Mouse (Mus musculus): ENCODE data around the gene Hoxb5. TPM values are rescaled to one million over a fixed set of nuclear protein-coding genes. Genes with fewer than 3 reads are reported as not detected.

Gene Hoxb5
- total RNA-seq, 2 experiments from 2014 or later: not detected

- intact Hi-C loops (cut with DNase I): loop anchor here (10.0 kb wide), 1 partner anchor 339 kb away; the partner anchor contains the start of gene Igf2bp1
- DNase-seq (ENCODE audit: low spot score in 2 of 2): no peak
These were observed 41.1 kb downstream of the Hoxb5 start for GRCm38 (mm10) chr11:96344061-96344877.

DNA sequence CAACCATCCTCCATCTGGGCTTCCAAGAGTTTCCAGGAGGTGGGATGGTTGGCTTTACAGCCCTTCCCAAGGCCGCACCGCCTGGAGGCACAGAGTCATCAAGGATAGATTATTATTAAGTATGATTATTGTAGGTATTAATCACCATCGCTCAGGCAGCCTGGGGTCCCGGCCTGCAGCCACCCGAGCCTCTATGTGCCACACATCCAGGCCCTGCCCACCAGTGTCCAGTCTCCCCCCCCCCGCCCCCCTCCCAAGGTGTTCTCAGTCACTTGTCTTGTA, 41.7 kb downstream of the Hoxb5 start:
- intact Hi-C loops (cut with DNase I): loop anchor here (10.0 kb wide), 1 partner anchor 340 kb away; the partner anchor contains the start of gene Igf2bp1
- no peak for DNase-seq (ENCODE audit: low spot score in 2 of 2)

DNA sequence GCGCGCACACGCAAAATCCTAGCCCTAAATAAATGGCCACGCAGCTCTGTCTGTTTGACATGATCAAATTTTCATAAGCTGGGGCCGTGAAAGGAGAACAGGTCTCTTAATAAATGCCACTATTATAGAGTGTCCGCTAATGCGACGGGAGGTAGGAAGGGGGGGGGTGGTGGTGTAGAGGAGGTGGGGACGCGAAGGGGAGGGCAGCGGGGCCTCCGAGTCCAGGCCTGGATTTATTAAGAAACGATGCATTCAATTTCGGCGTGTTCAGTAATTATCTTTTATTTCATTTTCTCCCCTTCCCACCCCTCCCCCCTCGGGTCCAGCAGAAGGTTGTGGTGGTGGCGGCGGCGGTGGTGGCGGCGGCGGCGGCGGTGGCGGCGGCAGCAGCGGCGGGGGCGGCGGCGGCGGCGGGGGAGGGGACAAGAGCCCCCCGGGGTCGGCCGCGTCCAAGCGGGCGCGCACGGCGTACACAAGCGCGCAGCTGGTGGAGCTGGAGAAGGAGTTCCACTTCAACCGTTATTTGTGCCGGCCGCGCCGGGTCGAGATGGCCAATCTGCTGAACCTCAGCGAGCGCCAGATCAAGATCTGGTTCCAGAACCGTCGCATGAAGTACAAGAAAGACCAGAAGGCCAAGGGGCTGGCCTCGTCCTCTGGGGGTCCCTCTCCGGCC, 42.2 kb downstream of the Hoxb5 start:
- intact Hi-C loops (cut with DNase I): loop anchor here (10.0 kb wide), 1 partner anchor 341 kb away; the partner anchor contains the start of gene Igf2bp1
- no peak for DNase-seq (ENCODE audit: low spot score in 2 of 2)

- DNase-seq (ENCODE audit: low spot score in 2 of 2): no peak
- intact Hi-C loops (cut with DNase I): loop anchor here (10.0 kb wide), 1 partner anchor 341 kb away; the partner anchor contains the start of gene Igf2bp1
These were observed 43.0 kb downstream of the Hoxb5 start for GRCm38 (mm10) chr11:96345893-96346806.

DNA sequence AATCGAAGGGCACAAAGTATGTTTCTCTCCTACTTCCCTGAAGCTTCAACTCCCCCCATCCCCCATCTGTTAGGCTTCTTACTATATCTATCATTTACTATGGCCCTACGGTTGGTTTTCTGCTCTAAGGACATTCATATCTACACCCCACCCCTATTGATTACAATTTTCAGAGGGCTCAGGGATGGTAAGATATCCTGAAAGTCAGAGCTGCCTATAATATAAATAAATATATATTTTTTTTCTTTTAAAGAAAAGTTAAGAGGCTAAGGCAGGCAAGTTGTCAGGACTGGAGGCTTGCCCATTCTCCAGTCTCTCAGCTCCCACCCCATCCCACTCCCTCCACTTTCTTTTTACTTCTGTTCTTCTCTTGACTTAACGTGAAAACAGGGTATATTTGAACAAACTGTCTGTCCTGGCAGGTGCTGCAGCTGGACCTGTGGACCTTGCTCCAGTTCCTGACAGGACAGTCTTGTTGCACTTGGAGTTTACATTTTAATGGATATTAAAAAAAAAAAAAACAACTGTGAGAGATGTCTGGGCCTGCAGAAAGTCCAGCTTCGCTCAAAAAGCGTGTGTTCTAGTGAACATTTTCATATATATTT, 43.9 kb downstream of the Hoxb5 start:
- no peak for DNase-seq (ENCODE audit: low spot score in 2 of 2)
- intact Hi-C loops (cut with DNase I): loop anchor here (10.0 kb wide), 1 partner anchor 342 kb away; the partner anchor contains the start of gene Igf2bp1

DNA sequence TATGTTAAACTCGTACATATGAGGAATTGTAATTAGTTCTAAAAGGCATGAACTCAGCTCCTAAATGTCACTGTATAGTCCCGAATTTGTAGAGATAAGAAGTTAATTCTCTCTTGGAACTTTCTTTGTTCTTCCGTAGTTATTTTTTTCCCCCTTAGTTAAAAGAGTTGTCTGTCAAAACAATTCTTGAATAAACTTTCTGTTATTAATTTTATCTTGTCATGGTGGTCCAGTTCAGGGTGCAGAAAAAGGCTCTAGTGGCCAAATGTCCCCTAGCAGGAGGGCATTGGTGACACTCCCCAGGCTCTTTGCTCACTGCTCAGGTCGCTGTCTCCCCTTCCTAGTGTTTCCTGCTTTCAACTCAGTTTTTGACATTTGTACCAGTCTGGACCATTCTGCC, 44.6 kb downstream of the Hoxb5 start:
- intact Hi-C loops (cut with DNase I): loop anchor here (10.0 kb wide), 1 partner anchor 343 kb away; the partner anchor contains the start of gene Igf2bp1
- no peak for DNase-seq (ENCODE audit: low spot score in 2 of 2)

DNA sequence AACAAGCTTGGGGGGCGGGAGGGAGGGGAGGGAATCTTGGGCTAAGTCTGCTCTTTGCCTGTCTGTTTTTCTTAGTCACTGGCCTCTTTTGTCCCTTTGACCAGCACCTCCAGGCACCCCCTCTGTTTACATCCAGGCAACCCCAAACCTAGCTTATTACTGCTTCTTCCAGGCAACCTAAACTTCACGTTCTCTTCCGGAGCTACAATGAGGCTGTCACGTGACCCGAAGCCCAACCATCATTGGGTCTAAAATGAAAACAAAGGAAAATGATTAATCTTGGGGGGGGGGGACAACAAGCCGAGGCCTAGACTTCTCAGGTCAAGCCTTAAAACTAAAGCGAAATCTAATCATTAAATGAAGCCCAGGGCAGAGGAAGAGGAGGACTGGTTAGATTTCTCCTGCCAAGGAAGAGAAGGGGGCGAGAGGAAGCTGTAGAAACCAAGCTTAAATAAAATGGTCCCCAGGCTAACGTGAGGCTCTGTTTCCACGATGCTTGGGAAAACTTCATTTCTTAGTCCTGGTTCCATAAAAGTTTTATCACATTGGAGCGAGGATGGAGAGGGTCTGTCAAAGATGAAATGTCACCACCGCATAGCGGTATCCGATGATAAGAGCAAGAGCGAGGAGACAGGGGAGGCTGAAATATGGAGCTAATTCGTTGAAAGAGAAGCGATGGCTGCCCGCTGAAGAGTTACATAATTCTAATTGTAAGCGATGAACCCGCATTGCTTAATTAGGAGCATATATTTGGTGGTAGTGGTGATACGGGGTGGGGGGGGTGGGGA, 45.2 kb downstream of the Hoxb5 start:
- intact Hi-C loops (cut with DNase I): loop anchor here (10.0 kb wide), 1 partner anchor 344 kb away; the partner anchor contains the start of gene Igf2bp1
- no peak for DNase-seq (ENCODE audit: low spot score in 2 of 2)

- intact Hi-C loops (cut with DNase I): loop anchor here (10.0 kb wide), 1 partner anchor 344 kb away; the partner anchor contains the start of gene Igf2bp1
These were observed 45.9 kb downstream of the Hoxb5 start for GRCm38 (mm10) chr11:96348988-96349387.

GRCm38 (mm10) chr11:96349491-96350340, 46.6 kb downstream of the Hoxb5 start:
- intact Hi-C loops (cut with DNase I): loop anchor here (10.0 kb wide), 1 partner anchor 345 kb away; the partner anchor contains the start of gene Igf2bp1
- no peak for DNase-seq (ENCODE audit: low spot score in 2 of 2)

More at GRCm38 (mm10) chr11:96348988-96349387, 45.9 kb downstream of the Hoxb5 start:
- DNase-seq (ENCODE audit: low spot score in 2 of 2): no peak

GRCm38 (mm10) chr11:96350341-96350624, 47.1 kb downstream of the Hoxb5 start, which contains the start of gene Hoxb2:
TSS of gene Hoxb2 (plus strand) at chr11:96350525.
- intact Hi-C loops (cut with DNase I): no loop called here
- no peak for DNase-seq (ENCODE audit: low spot score in 2 of 2)

DNA sequence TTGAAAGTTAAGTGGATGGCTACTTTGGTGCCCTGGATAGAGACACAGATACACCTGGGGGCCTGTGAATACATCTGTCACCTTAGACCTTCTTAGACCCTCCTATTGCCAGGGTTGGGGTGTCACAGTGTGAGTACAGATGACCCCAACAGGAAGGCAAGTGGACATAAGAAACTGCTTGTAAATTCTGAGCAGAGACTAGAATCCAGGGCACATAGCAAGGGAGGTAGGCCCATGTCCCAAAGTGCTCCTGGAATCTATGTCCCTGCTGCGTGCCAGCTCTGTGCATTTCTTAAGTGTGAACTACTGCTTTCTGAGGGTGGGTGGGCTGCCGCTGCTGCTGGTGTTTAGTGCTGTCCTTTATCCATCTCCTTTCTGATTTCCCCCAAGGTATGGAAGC, 47.7 kb downstream of the Hoxb5 start:
- intact Hi-C loops (cut with DNase I): no loop called here
- no peak for DNase-seq (ENCODE audit: low spot score in 2 of 2)

- no peak for DNase-seq (ENCODE audit: low spot score in 2 of 2)
- intact Hi-C loops (cut with DNase I): no loop called here
These were observed 48.2 kb downstream of the Hoxb5 start for GRCm38 (mm10) chr11:96351312-96351711.

GRCm38 (mm10) chr11:96351831-96352230, 48.7 kb downstream of the Hoxb5 start:
- DNase-seq (ENCODE audit: low spot score in 2 of 2): no peak
- intact Hi-C loops (cut with DNase I): no loop called here

- intact Hi-C loops (cut with DNase I): no loop called here
- no peak for DNase-seq (ENCODE audit: low spot score in 2 of 2)
These were observed 49.8 kb downstream of the Hoxb5 start for GRCm38 (mm10) chr11:96352691-96353521.

GRCm38 (mm10) chr11:96353522-96353841, 50.3 kb downstream of the Hoxb5 start:
- DNase-seq (ENCODE audit: low spot score in 2 of 2): no peak
- intact Hi-C loops (cut with DNase I): no loop called here

- intact Hi-C loops (cut with DNase I): no loop called here
- no peak for DNase-seq (ENCODE audit: low spot score in 2 of 2)
These were observed 50.8 kb downstream of the Hoxb5 start for GRCm38 (mm10) chr11:96353939-96354338.

DNA sequence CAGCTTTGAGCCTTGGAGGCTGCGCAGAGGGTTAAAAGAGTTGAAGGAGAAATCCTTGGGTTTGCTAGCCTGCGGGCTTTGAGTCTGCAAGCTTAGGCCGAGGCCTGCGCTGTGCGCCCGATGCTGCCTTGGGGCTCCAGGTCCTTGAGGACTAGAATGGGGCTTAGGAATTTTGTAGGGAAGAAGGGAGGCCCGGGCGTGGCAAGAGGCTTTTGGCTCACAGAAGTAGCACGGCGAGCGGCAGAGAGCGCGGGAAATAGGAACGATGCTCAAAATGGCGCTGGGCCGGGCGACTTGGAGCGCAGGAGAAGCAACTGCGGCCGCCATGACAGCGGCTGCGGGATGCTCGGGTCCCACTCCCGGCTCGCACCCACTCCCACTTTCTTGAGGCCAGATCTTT, 51.2 kb downstream of the Hoxb5 start:
- intact Hi-C loops (cut with DNase I): no loop called here
- no peak for DNase-seq (ENCODE audit: low spot score in 2 of 2)

Measured in left cerebral cortex, postnatal 14 days (tissue).